Mouse (Mus musculus) liver, embryonic 16.5 days (tissue): ENCODE data around the gene Nol8. TPM values are rescaled to one million over a fixed set of nuclear protein-coding genes. Genes with fewer than 3 reads are reported as not detected.

Experiments
- ATAC-seq: fragments of 200-750 bp; cut with Nextera tagmentation; 2 replicates; pipeline ENCODE4 v1.8.0; 2017; ENCODE audit warnings: low read depth, mild to moderate bottlenecking, moderate number of reproducible peaks, moderate library complexity
- H3K27ac ChIP-seq: fragments of 300-500 bp; sonication (generic); 2 replicates; pipeline ENCODE4 v1.5.1; 2014; ENCODE audit warnings: mild to moderate bottlenecking, low read length
- H3K27me3 ChIP-seq: fragments of 300-500 bp; sonication (generic); 2 replicates; pipeline ENCODE4 v1.6.1; 2014; ENCODE audit warnings: low read depth, low read length, mixed read lengths; ENCODE audit not compliant: control insufficient read depth, insufficient read depth
- H3K36me3 ChIP-seq: fragments of 300-500 bp; sonication (generic); 2 replicates; pipeline ENCODE4 v1.6.1; 2014; ENCODE audit warnings: mild to moderate bottlenecking; ENCODE audit not compliant: control insufficient read depth, insufficient read depth
- H3K4me1 ChIP-seq: fragments of 300-500 bp; sonication (generic); 2 replicates; pipeline ENCODE4 v1.6.1; 2014; ENCODE audit warnings: low read depth, low read length, mixed read lengths; ENCODE audit not compliant: control insufficient read depth
- H3K4me2 ChIP-seq: fragments of 300-500 bp; sonication (generic); 2 replicates; pipeline ENCODE4 v1.6.1; 2014; ENCODE audit warnings: low read depth, low read length, mixed read lengths
- H3K4me3 ChIP-seq: fragments of 300-500 bp; sonication (generic); 2 replicates; pipeline ENCODE4 v1.5.1; 2014; ENCODE audit warnings: low read depth, mild to moderate bottlenecking, low read length
- H3K9ac ChIP-seq: fragments of 300-500 bp; sonication (generic); 2 replicates; pipeline ENCODE4 v1.6.1; 2014; ENCODE audit warnings: low read depth, low read length
- H3K9me3 ChIP-seq: fragments of 300-500 bp; sonication (generic); replicated peaks from 2 replicates; pipeline ENCODE4 v1.6.1; 2016; ENCODE audit warnings: low read length; ENCODE audit not compliant: control insufficient read depth
- WGBS: fragments of 180-500 bp; shearing (Covaris S2); extraction: QIAGEN DNeasy Blood & Tissue Kit; methylation state at CpG from one replicate; pipeline ENCODE4 v1.1.7; 2014; ENCODE audit not compliant: insufficient replicate concordance; 5-methylcytosine and 5-hydroxymethylcytosine counted together
- polyA plus RNA-seq: library from polyadenylated mRNA; unstranded; fragments of >200 nt; fragmentation: Nextera tagmentation; extraction: Ambion mirVana; gene quantifications from 2 replicates; pipeline ENCODE4 v1.2.1, GENCODE M21; 2015

Gene Nol8
- polyA plus RNA-seq, 1 experiment from 2014 or later, result 5.5 TPM

DNA sequence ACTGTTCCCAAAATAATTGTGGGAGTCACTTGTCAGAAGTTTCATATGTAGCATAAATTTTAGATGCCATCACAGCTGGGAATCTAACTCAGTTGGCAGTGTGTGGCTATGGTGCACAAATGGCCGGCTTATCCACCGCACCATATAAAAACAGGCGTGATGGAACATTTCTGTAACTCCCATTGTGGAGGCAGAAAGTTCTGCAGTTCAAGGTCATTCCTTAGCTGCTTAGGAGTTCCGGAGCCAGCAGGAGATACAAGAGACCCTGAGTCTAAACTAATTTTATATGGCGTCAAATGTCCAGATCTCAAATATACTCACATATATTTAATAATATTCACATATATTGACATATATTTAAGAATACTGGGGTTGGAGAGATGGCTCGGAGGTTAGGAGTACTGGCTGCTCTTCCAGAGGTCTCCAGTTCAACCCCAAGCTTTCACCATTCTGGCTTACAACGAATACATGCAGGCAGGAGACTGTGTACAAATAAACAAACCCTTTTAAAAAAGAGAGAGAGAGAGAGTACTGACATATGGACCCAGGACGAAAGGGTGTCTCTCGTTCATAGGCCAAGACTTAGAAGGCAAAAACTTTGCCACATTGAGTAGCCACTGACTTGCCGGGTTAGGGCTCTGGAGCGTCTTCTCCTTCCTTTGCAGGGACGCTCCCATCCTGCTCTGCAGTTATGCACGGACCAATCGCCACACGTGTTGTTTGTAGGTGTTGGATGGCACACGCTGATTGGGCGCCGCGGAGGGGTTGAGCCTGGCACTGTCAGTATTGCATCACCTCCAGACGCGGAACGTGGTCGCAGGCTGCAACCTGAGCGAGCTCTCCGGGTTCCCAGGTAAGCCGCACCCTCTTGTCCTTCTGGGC is 28.7 kb downstream of the Nol8 start, which contains the start of gene Iars:
Iars (plus strand) TSS at position 750 of the 882 bp plus-strand sequence.
- H3K36me3 ChIP-seq, result no peaks in the 10 kb centered on the region; the same call in 1 of the 2 replicates
- WGBS, result 5% methylated on average over 26 of the region's 26 CpGs

DNA sequence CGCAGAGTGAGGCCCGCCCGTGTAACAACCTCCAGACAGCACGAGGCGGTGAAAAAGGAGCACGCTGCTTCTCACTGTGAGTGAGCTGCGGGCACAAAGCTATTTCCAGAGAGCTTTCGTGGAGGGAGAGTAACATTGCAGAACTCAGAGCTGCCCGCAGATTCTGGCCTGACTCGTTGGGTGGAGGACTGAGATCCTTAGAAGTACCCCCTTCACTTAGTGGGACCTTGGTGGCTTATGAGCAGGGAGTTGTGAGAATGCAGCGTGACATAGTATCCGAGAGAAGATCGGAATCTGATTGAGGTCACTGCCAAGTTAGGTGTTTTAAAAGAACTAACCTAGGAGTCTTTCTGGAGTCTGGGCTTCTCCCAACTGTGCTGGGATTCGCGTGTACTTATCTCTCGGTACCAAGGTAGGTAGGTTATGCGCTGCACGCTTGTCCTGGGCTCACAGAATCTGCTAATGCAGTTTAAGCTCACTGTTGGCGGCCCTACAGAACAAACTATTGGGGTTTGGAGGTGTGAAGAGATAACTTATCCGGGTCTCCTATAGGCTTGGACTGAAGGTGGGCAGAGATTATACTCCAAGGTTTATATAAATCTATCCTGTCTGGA is 29.5 kb downstream of the Nol8 start:
- peak overlapping the region; percentile 85 for H3K4me3 ChIP-seq
- 0% methylated on average over 20 of the region's 20 CpGs for WGBS
- H3K36me3 ChIP-seq, result no peaks in the 10 kb centered on the region; the same call in none of the 2 replicates
- no peaks in the 10 kb centered on the region for H3K9me3 ChIP-seq
- ATAC-seq, result peak; percentile 33
- peak overlapping the region; percentile 90 for H3K9ac ChIP-seq
- no peaks in the 10 kb centered on the region for H3K27me3 ChIP-seq
- peak overlapping the region; percentile 92 for H3K27ac ChIP-seq
- H3K4me1 ChIP-seq, result peaks cover 14% of the 10 kb centered on the region
- peak overlapping the region; percentile 75 for H3K4me2 ChIP-seq

More for the DNA sequence above, 28.7 kb downstream of the Nol8 start, which contains the start of gene Iars:
- Histone ChIP-seq H3K4me1 (peaks cover 14% of the 10 kb centered on the region), H3K9me3 (no peaks in the 10 kb centered on the region), H3K4me2 (peak within 1 kb of the TSS; percentile 75), H3K27me3 (no peaks in the 10 kb centered on the region), H3K4me3 (peak within 1 kb of the TSS; percentile 85), H3K9ac (peak within 1 kb of the TSS; percentile 90), H3K27ac (peak within 1 kb of the TSS; percentile 92)
- ATAC-seq, result peak; percentile 100

DNA sequence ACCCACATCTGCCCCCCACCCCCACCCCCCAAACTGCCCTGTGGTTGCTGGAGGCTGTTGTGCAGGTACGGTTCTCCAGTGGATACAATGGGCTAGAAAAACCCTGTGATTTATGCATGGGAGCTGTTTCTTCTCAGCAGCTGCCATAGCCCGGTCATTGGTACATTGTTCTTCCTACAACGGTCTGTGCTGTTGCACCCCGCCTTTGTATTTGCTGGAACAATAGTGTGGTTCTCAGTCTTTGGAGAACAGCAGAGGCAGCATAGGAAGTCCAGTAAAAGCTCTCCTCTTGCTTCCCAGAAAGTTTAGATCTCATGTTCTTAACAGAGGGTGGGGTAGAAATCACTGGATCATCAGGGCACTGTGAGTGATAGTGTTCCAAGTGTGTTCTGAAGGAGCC is 31.4 kb downstream of the Nol8 start:
- Histone ChIP-seq H3K9ac (no peak overlapping the region), H3K27ac (no peak overlapping the region)
- 62% methylated on average over 4 of the region's 4 CpGs for WGBS

GRCm38 (mm10) chr13:49691056-49691455 is 38.2 kb downstream of the Nol8 start:
- Histone ChIP-seq H3K27me3 (no peaks in the 10 kb centered on the region), H3K36me3 (peaks cover 38% of the 10 kb centered on the region), H3K9ac (no peak overlapping the region), H3K4me2 (no peak overlapping the region), H3K27ac (no peak overlapping the region), H3K9me3 (no peaks in the 10 kb centered on the region), H3K4me3 (no peak overlapping the region), H3K4me1 (no peaks in the 10 kb centered on the region)
- WGBS, result 92% methylated on average over 5 of the region's 5 CpGs
- ATAC-seq, result no peak

More for the DNA sequence above, 31.4 kb downstream of the Nol8 start:
- Histone ChIP-seq H3K4me3 (no peak overlapping the region), H3K4me2 (no peak overlapping the region), H3K36me3 (peaks cover 16% of the 10 kb centered on the region), H3K4me1 (peaks cover 14% of the 10 kb centered on the region), H3K27me3 (no peaks in the 10 kb centered on the region), H3K9me3 (no peaks in the 10 kb centered on the region)
- no peak for ATAC-seq

- ATAC-seq, result no peak
- 84% methylated on average over 11 of the region's 11 CpGs for WGBS
- peaks cover 54% of the 10 kb centered on the region for H3K36me3 ChIP-seq
Observed at GRCm38 (mm10) chr13:49703216-49703779, 50.4 kb downstream of the Nol8 start.

GRCm38 (mm10) chr13:49706032-49706690 is 53.3 kb downstream of the Nol8 start:
- WGBS, result 92% methylated on average over 3 of the region's 3 CpGs
- H3K4me2 ChIP-seq, result no peak overlapping the region
- no peaks in the 10 kb centered on the region for H3K9me3 ChIP-seq
- no peaks in the 10 kb centered on the region for H3K27me3 ChIP-seq
- H3K4me1 ChIP-seq, result no peaks in the 10 kb centered on the region
- ATAC-seq, result no peak
- peaks cover 67% of the 10 kb centered on the region for H3K36me3 ChIP-seq
- no peak overlapping the region for H3K27ac ChIP-seq
- no peak overlapping the region for H3K4me3 ChIP-seq
- no peak overlapping the region for H3K9ac ChIP-seq

More at GRCm38 (mm10) chr13:49703216-49703779, 50.4 kb downstream of the Nol8 start:
- H3K4me3 ChIP-seq, result no peak overlapping the region
- no peak overlapping the region for H3K27ac ChIP-seq
- no peaks in the 10 kb centered on the region for H3K9me3 ChIP-seq
- no peak overlapping the region for H3K9ac ChIP-seq
- no peaks in the 10 kb centered on the region for H3K27me3 ChIP-seq
- no peak overlapping the region for H3K4me2 ChIP-seq
- H3K4me1 ChIP-seq, result no peaks in the 10 kb centered on the region

DNA sequence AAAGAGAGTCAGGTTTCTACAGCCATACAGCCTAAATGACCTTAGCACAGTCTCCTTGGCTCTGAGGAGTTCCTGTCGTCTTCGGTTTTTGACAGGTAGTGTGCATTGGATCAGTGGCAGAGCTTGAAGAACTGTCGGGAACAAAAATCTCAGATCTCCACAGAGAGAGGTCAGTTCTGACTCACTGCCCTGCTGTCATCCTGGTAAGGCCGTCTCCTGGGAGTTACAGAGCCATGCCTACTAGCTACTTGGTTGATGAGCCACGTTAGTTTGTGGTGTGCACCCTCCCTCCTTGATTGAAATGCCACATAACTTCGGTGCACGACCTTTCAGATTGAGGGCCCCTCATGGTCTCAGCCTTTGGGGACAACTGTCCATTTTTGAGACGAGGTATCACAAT is 55.4 kb downstream of the Nol8 start:
- no peaks in the 10 kb centered on the region for H3K9me3 ChIP-seq
- peaks cover 67% of the 10 kb centered on the region for H3K36me3 ChIP-seq
- no peak overlapping the region for H3K4me2 ChIP-seq
- H3K27me3 ChIP-seq, result no peaks in the 10 kb centered on the region
- no peak for ATAC-seq
- no peak overlapping the region for H3K4me3 ChIP-seq
- H3K4me1 ChIP-seq, result peaks cover 5% of the 10 kb centered on the region; the same call in 1 of the 2 replicates
- H3K9ac ChIP-seq, result no peak overlapping the region
- 85% methylated on average over 8 of the region's 8 CpGs for WGBS
- no peak overlapping the region for H3K27ac ChIP-seq

GRCm38 (mm10) chr13:49712047-49712721 is 59.3 kb downstream of the Nol8 start:
- Histone ChIP-seq H3K36me3 (peaks cover 66% of the 10 kb centered on the region), H3K9me3 (no peaks in the 10 kb centered on the region), H3K27me3 (no peaks in the 10 kb centered on the region), H3K27ac (no peak overlapping the region), H3K9ac (no peak overlapping the region), H3K4me1 (peaks cover 5% of the 10 kb centered on the region; the same call in 1 of the 2 replicates), H3K4me3 (no peak overlapping the region), H3K4me2 (no peak overlapping the region)
- 67% methylated on average over 12 of the region's 12 CpGs for WGBS
- ATAC-seq, result peak; percentile 48; the same call in 1 of the 2 replicates
